Mouse (Mus musculus) right cerebral cortex, postnatal 4 days (tissue): ENCODE results near the gene Ptgr1.

ENCODE experiments used
- DNase-seq: peaks from one replicate; pipeline ENCODE4 v3.0.0-alpha.2; 2022

Ptgr1 gene

GRCm38 (mm10) chr4:58986540-58987190 is at the start of gene Ptgr1:
TSS of gene Ptgr1 (minus strand) at chr4:58987119.
- peak; percentile 84 for DNase-seq

- peak; percentile 7 for DNase-seq
Measured at GRCm38 (mm10) chr4:59035786-59036350, 48.9 kb upstream of the Ptgr1 start.

GRCm38 (mm10) chr4:59034918-59035785 is 48.2 kb upstream of the Ptgr1 start, which contains the start of gene Gng10:
TSS of gene Gng10 (plus strand) at chr4:59035088.
- peak; percentile 71 for DNase-seq

GRCm38 (mm10) chr4:59034325-59034917 is 47.5 kb upstream of the Ptgr1 start:
- peak; percentile 44 for DNase-seq

GRCm38 (mm10) chr4:59016922-59017321 is 30.0 kb upstream of the Ptgr1 start:
- no peak for DNase-seq

GRCm38 (mm10) chr4:59015181-59015580 is 28.3 kb upstream of the Ptgr1 start:
- no peak for DNase-seq

- DNase-seq, result no peak
Measured at GRCm38 (mm10) chr4:59011446-59011845, 24.5 kb upstream of the Ptgr1 start.

- no peak for DNase-seq
Measured at GRCm38 (mm10) chr4:59009696-59010095, 22.8 kb upstream of the Ptgr1 start.

GRCm38 (mm10) chr4:59009186-59009585 is 22.3 kb upstream of the Ptgr1 start:
- DNase-seq, result no peak

- DNase-seq, result no peak
Measured at GRCm38 (mm10) chr4:59007974-59008373, 21.1 kb upstream of the Ptgr1 start.

GRCm38 (mm10) chr4:59007016-59007415 is 20.1 kb upstream of the Ptgr1 start:
- DNase-seq, result no peak

GRCm38 (mm10) chr4:59006211-59006610 is 19.3 kb upstream of the Ptgr1 start:
- DNase-seq, result no peak

GRCm38 (mm10) chr4:59003806-59004200 is 16.9 kb upstream of the Ptgr1 start:
- DNase-seq, result no peak

- peak; percentile 84 for DNase-seq
Measured at GRCm38 (mm10) chr4:59002948-59003805, 16.3 kb upstream of the Ptgr1 start, which contains the start of gene Gm20503. TSS of gene Gm20503 (plus strand) at chr4:59003210.

GRCm38 (mm10) chr4:59000614-59001013 is 13.7 kb upstream of the Ptgr1 start:
- no peak for DNase-seq

GRCm38 (mm10) chr4:58999686-59000085 is 12.8 kb upstream of the Ptgr1 start:
- DNase-seq, result peak; percentile 71

GRCm38 (mm10) chr4:58998688-58999087 is 11.8 kb upstream of the Ptgr1 start:
- no peak for DNase-seq

GRCm38 (mm10) chr4:58997081-58997480 is 10.2 kb upstream of the Ptgr1 start:
- no peak for DNase-seq

GRCm38 (mm10) chr4:58995251-58995693 is 8.4 kb upstream of the Ptgr1 start:
- no peak for DNase-seq

- DNase-seq, result no peak
Measured at GRCm38 (mm10) chr4:58994762-58995161, 7.8 kb upstream of the Ptgr1 start, which contains the start of gene Dnajc25. TSS of gene Dnajc25 (plus strand) at chr4:58995062.

GRCm38 (mm10) chr4:58992195-58992594 is 5.3 kb upstream of the Ptgr1 start:
- no peak for DNase-seq
